Mouse (Mus musculus): ENCODE results near the gene Fam126b. TPM values are rescaled to one million over a fixed set of nuclear protein-coding genes. Genes with fewer than 3 reads are reported as not detected.

Fam126b gene
- total and polyA plus RNA-seq, 3 experiments, result 5.5 to 5.7 TPM; not detected in 1

- peaks cover 12% of the 10 kb centered on the region for H3K79me2 ChIP-seq (ENCODE audit: control insufficient read depth, insufficient read depth, low read length, poor library complexity)
- TF ChIP-seq CTCF (IDR thresholded peaks at IDR 0.05 in 2 of 3, conservative IDR thresholded peaks at IDR 0.05 in 1 of 3; ENCODE audit: control insufficient read depth in 1 of 3, insufficient read depth in 1 of 3, low read depth in 2 of 3, low read length in 3 of 3, poor library complexity in 1 of 3, severe bottlenecking in 1 of 3) (peak; percentile 16 to 28 (median 23); a peak in 4 of 6 replicates), CHD2 (IDR thresholded peaks at IDR 0.05; ENCODE audit: low read length) (no peak)
- H3K27me3 ChIP-seq (ENCODE audit: control insufficient read depth in 1 of 2, insufficient read depth in 2 of 2, low read length in 2 of 2), result no peaks in the 10 kb centered on the region
- DNase-seq (ENCODE audit: low read depth, low spot score), result peak; percentile 30
- H3K4me1 ChIP-seq (ENCODE audit: control insufficient read depth in 1 of 2, insufficient read depth in 2 of 2, low read length in 2 of 2), result peaks cover 3 to 9% of the 10 kb centered on the region in 2 experiments; a peak in 3 of 4 replicates
- no peaks in the 10 kb centered on the region for H3K9me3 ChIP-seq (replicated peaks; ENCODE audit: insufficient read depth, low read length)
- peaks cover 11 to 31% of the 10 kb centered on the region in 2 experiments for H3K36me3 ChIP-seq (ENCODE audit: control insufficient read depth in 1 of 2, insufficient read depth in 2 of 2, low read length in 2 of 2)
- H3K4me3 ChIP-seq (ENCODE audit: control insufficient read depth in 1 of 2, insufficient read depth in 1 of 2, low read depth in 2 of 2, low read length in 2 of 2), result no peak overlapping the region
- H3K9ac ChIP-seq (ENCODE audit: control insufficient read depth, low read depth, low read length, poor library complexity, severe bottlenecking), result no peak overlapping the region
- no peak overlapping the region for H3K27ac ChIP-seq (ENCODE audit: control insufficient read depth, low read depth, low read length)
These were observed 87.4 kb downstream of the Fam126b start for GRCm38 (mm10) chr1:58498758-58499157.

- Histone ChIP-seq H3K36me3 (ENCODE audit: control insufficient read depth in 1 of 2, insufficient read depth in 2 of 2, low read length in 2 of 2) (peaks cover 3 to 36% of the 10 kb centered on the region in 2 experiments), H3K27me3 (ENCODE audit: control insufficient read depth in 1 of 2, insufficient read depth in 2 of 2, low read length in 2 of 2) (no peaks in the 10 kb centered on the region)
These were observed 88.4 kb downstream of the Fam126b start for GRCm38 (mm10) chr1:58497678-58498077.

GRCm38 (mm10) chr1:58495603-58496002 is 90.5 kb downstream of the Fam126b start:
- Histone ChIP-seq H3K36me3 (ENCODE audit: control insufficient read depth in 1 of 2, insufficient read depth in 2 of 2, low read length in 2 of 2) (peaks cover 0 to 57% of the 10 kb centered on the region in 2 experiments; a peak in 2 of 4 replicates), H3K4me3 (ENCODE audit: control insufficient read depth in 1 of 2, insufficient read depth in 1 of 2, low read depth in 2 of 2, low read length in 2 of 2) (no peak overlapping the region), H3K27ac (ENCODE audit: control insufficient read depth, low read depth, low read length) (no peak overlapping the region), H3K27me3 (ENCODE audit: control insufficient read depth in 1 of 2, insufficient read depth in 2 of 2, low read length in 2 of 2) (no peaks in the 10 kb centered on the region), H3K9me3 (replicated peaks; ENCODE audit: insufficient read depth, low read length) (no peaks in the 10 kb centered on the region), H3K9ac (ENCODE audit: control insufficient read depth, low read depth, low read length, poor library complexity, severe bottlenecking) (no peak overlapping the region), H3K4me1 (ENCODE audit: control insufficient read depth in 1 of 2, insufficient read depth in 2 of 2, low read length in 2 of 2) (no peaks in the 10 kb centered on the region), H3K79me2 (ENCODE audit: control insufficient read depth, insufficient read depth, low read length, poor library complexity) (no peaks in the 10 kb centered on the region)
- no peak for TF ChIP-seq USF2 (IDR thresholded peaks at IDR 0.05; ENCODE audit: borderline replicate concordance in 1 of 2, insufficient read depth in 1 of 2, low read depth in 1 of 2, low read length in 2 of 2)
- TF ChIP-seq POLR2AphosphoS5 (IDR thresholded peaks at IDR 0.05; ENCODE audit: borderline replicate concordance, low read depth, low read length), result no peak
- TF ChIP-seq TBP (IDR thresholded peaks at IDR 0.05; ENCODE audit: low read depth, low read length), result no peak
- no peak for TF ChIP-seq MAX (IDR thresholded peaks at IDR 0.05; ENCODE audit: low read length)
- no peak for TF ChIP-seq NRF1 (IDR thresholded peaks at IDR 0.05; ENCODE audit: insufficient read depth, low read depth, low read length, poor library complexity, severe bottlenecking)
- TF ChIP-seq MEF2A (IDR thresholded peaks at IDR 0.05; ENCODE audit: extremely low read depth, insufficient replicate concordance, low read depth, low read length, poor library complexity, severe bottlenecking), result no peak
- no peak for TF ChIP-seq KAT2A (conservative IDR thresholded peaks at IDR 0.05; ENCODE audit: low read depth, low read length)
- no peak for TF ChIP-seq RAD21 (IDR thresholded peaks at IDR 0.05; ENCODE audit: low read depth, low read length)
- no peak for TF ChIP-seq MYC (IDR thresholded peaks at IDR 0.05; ENCODE audit: low read depth, low read length)
- TF ChIP-seq NELFE (IDR thresholded peaks at IDR 0.05; ENCODE audit: low read depth, low read length), result no peak
- no peak for TF ChIP-seq E2F4 (IDR thresholded peaks at IDR 0.05; ENCODE audit: borderline replicate concordance, low read depth, low read length)
- TF ChIP-seq TCF12 (IDR thresholded peaks at IDR 0.05; ENCODE audit: low read depth, low read length), result no peak
- no peak for DNase-seq (ENCODE audit: low read depth, low spot score)

More at GRCm38 (mm10) chr1:58497678-58498077, 88.4 kb downstream of the Fam126b start:
- TF ChIP-seq BHLHE40 (IDR thresholded peaks at IDR 0.05; ENCODE audit: borderline replicate concordance, low read depth, low read length) (no peak), NRF1 (IDR thresholded peaks at IDR 0.05; ENCODE audit: insufficient read depth, low read depth, low read length, poor library complexity, severe bottlenecking) (no peak), ELF1 (IDR thresholded peaks at IDR 0.05; ENCODE audit: low read depth, low read length) (no peak), MEF2A (IDR thresholded peaks at IDR 0.05; ENCODE audit: extremely low read depth, insufficient replicate concordance, low read depth, low read length, poor library complexity, severe bottlenecking) (no peak), MAX (IDR thresholded peaks at IDR 0.05; ENCODE audit: low read length) (no peak), SMC3 (IDR thresholded peaks at IDR 0.05; ENCODE audit: low read depth, low read length) (no peak), E2F4 (IDR thresholded peaks at IDR 0.05; ENCODE audit: borderline replicate concordance, low read depth, low read length) (no peak), EP300 (IDR thresholded peaks at IDR 0.05; ENCODE audit: low read depth in 1 of 2, low read length in 2 of 2) (no peak), ZC3H11A (IDR thresholded peaks at IDR 0.05; ENCODE audit: low read depth, low read length) (no peak), ETS1 (IDR thresholded peaks at IDR 0.05; ENCODE audit: low read depth, low read length) (no peak), UBTF (IDR thresholded peaks at IDR 0.05; ENCODE audit: borderline replicate concordance, insufficient read depth, low read depth, low read length) (no peak), TCF12 (IDR thresholded peaks at IDR 0.05; ENCODE audit: low read depth, low read length) (no peak), MYC (IDR thresholded peaks at IDR 0.05; ENCODE audit: low read depth, low read length) (no peak), USF1 (IDR thresholded peaks at IDR 0.05; ENCODE audit: low read depth, low read length) (no peak), GATA1 (IDR thresholded peaks at IDR 0.05; ENCODE audit: low read depth, low read length) (no peak), MXI1 (IDR thresholded peaks at IDR 0.05; ENCODE audit: low read depth, low read length) (no peak), NELFE (IDR thresholded peaks at IDR 0.05; ENCODE audit: low read depth, low read length) (no peak)
- Histone ChIP-seq H3K79me2 (ENCODE audit: control insufficient read depth, insufficient read depth, low read length, poor library complexity) (peaks cover 3% of the 10 kb centered on the region; the same call in 1 of the 2 replicates), H3K9me3 (replicated peaks; ENCODE audit: insufficient read depth, low read length) (no peaks in the 10 kb centered on the region), H3K9ac (ENCODE audit: control insufficient read depth, low read depth, low read length, poor library complexity, severe bottlenecking) (no peak overlapping the region), H3K4me3 (ENCODE audit: control insufficient read depth in 1 of 2, insufficient read depth in 1 of 2, low read depth in 2 of 2, low read length in 2 of 2) (no peak overlapping the region), H3K4me1 (ENCODE audit: control insufficient read depth in 1 of 2, insufficient read depth in 2 of 2, low read length in 2 of 2) (peaks cover 0 to 4% of the 10 kb centered on the region in 2 experiments; a peak in 2 of 4 replicates), H3K27ac (ENCODE audit: control insufficient read depth, low read depth, low read length) (no peak overlapping the region)
- DNase-seq (ENCODE audit: low read depth, low spot score), result no peak

All from MEL (cell line).